Mouse (Mus musculus) liver, embryonic 12.5 days (tissue): ENCODE data around the gene 6430548M08Rik. TPM values are rescaled to one million over a fixed set of nuclear protein-coding genes. Genes with fewer than 3 reads are reported as not detected.

Experiments
- ATAC-seq: fragments of 200-750 bp; cut with Nextera tagmentation; 2 replicates; pipeline ENCODE4 v1.8.0; 2017; ENCODE audit warnings: moderate number of reproducible peaks, mild to moderate bottlenecking, moderate library complexity
- H3K27ac ChIP-seq: fragments of 300-500 bp; sonication (generic); 2 replicates; pipeline ENCODE4 v1.5.1; 2016; ENCODE audit warnings: mild to moderate bottlenecking
- H3K27me3 ChIP-seq: fragments of 300-500 bp; sonication (generic); replicated peaks from 2 replicates; pipeline ENCODE4 v1.6.1; 2016; ENCODE audit warnings: mild to moderate bottlenecking, moderate library complexity
- H3K36me3 ChIP-seq: fragments of 300-500 bp; sonication (generic); 2 replicates; pipeline ENCODE4 v1.6.1; 2016; ENCODE audit warnings: mild to moderate bottlenecking, moderate library complexity
- H3K4me1 ChIP-seq: fragments of 300-500 bp; sonication (generic); 2 replicates; pipeline ENCODE4 v1.6.1; 2016
- H3K4me2 ChIP-seq: fragments of 300-500 bp; sonication (generic); 2 replicates; pipeline ENCODE4 v1.6.1; 2016; ENCODE audit warnings: mild to moderate bottlenecking, moderate library complexity
- H3K4me3 ChIP-seq: fragments of 300-500 bp; sonication (generic); 2 replicates; pipeline ENCODE4 v1.5.1; 2016; ENCODE audit warnings: mild to moderate bottlenecking, moderate library complexity
- H3K9ac ChIP-seq: fragments of 300-500 bp; sonication (generic); 2 replicates; pipeline ENCODE4 v1.6.1; 2016; ENCODE audit warnings: mild to moderate bottlenecking, moderate library complexity
- H3K9me3 ChIP-seq: fragments of 300-500 bp; sonication (generic); replicated peaks from 2 replicates; pipeline ENCODE4 v1.6.1; 2016; ENCODE audit warnings: mild to moderate bottlenecking, moderate library complexity
- WGBS: fragments of 180-500 bp; shearing (Covaris S2); methylation state at CpG from one replicate; pipeline ENCODE4 v1.1.7; 2016; ENCODE audit not compliant: insufficient replicate concordance; 5-methylcytosine and 5-hydroxymethylcytosine counted together
- polyA plus RNA-seq: library from polyadenylated mRNA; unstranded; fragments of >200 nt; fragmentation: Nextera tagmentation; extraction: Ambion mirVana; gene quantifications from 2 replicates; pipeline ENCODE4 v1.2.1, GENCODE M21; 2016

The 6430548M08Rik gene
- polyA plus RNA-seq, 1 experiment from 2014 or later, result 1.8 TPM

DNA sequence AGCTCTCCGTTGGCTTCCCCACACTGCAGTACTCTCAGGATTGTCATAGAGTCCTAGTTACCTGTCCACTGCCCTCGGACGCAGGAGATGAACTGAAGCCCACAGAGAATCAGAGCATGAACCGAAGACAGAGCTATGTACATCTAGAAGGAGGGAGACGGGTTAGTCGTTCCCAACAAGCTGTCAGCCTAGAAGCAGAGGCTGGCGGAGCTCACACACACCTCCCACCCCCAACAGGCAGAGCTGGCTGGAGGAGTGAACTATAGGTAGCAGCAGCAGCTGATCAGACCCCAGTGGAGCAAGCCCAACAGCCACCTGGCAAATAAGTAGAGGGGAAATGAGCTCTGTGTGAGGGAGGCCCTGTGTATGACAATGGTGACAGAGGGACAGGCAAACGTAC, 29.2 kb upstream of the 6430548M08Rik start:
- H3K36me3 ChIP-seq, result peaks cover 81% of the 10 kb centered on the region
- H3K27me3 ChIP-seq, result no peaks in the 10 kb centered on the region
- no peak overlapping the region for H3K27ac ChIP-seq
- ATAC-seq, result no peak
- H3K9ac ChIP-seq, result no peak overlapping the region
- H3K9me3 ChIP-seq, result no peaks in the 10 kb centered on the region
- no peak overlapping the region for H3K4me2 ChIP-seq
- no peaks in the 10 kb centered on the region for H3K4me1 ChIP-seq
- WGBS, result 88% methylated on average over 8 of the region's 8 CpGs
- H3K4me3 ChIP-seq, result no peak overlapping the region

GRCm38 (mm10) chr8:120089511-120089910, 24.4 kb upstream of the 6430548M08Rik start:
- Histone ChIP-seq H3K27ac (no peak overlapping the region), H3K4me1 (0 out of 2 replicates have a peak, but pooled peaks cover 4% of the 10 kb centered on the region), H3K9me3 (no peaks in the 10 kb centered on the region), H3K36me3 (peaks cover 91% of the 10 kb centered on the region), H3K27me3 (no peaks in the 10 kb centered on the region), H3K4me2 (no peak overlapping the region), H3K9ac (no peak overlapping the region), H3K4me3 (no peak overlapping the region)
- no peak for ATAC-seq
- WGBS, result 76% methylated on average over 7 of the region's 7 CpGs

DNA sequence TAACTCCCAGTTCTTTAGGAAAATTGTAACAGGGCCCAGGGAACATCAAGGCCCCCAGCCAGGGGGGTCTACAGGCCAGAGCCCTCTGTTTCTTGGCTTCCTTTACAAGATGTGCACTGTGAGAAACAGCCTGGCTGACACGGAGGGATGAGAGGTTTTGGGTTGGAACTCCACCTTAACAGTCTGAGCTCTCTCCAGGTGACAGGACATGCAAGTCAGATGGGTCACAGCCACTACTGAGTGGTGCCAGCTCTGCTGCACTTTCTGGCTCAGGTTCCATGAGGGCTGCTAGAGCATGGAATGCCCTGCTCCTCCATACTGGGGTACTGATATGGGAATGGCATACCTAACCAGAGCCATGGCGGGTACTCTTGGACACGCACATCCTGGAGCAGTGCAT, 22.9 kb upstream of the 6430548M08Rik start:
- Histone ChIP-seq H3K27me3 (no peaks in the 10 kb centered on the region), H3K36me3 (peaks cover 89% of the 10 kb centered on the region), H3K4me2 (no peak overlapping the region), H3K27ac (no peak overlapping the region), H3K9me3 (no peaks in the 10 kb centered on the region), H3K4me3 (no peak overlapping the region), H3K9ac (no peak overlapping the region), H3K4me1 (0 out of 2 replicates have a peak, but pooled peaks cover 10% of the 10 kb centered on the region)
- WGBS, result 86% methylated on average over 3 of the region's 3 CpGs
- ATAC-seq, result 0 out of 2 replicates have a peak, but pooled peaks have one; percentile 5

- peaks cover 68% of the 10 kb centered on the region for H3K36me3 ChIP-seq
- no peak for ATAC-seq
- H3K9ac ChIP-seq, result no peak overlapping the region
- H3K9me3 ChIP-seq, result no peaks in the 10 kb centered on the region
- no peak overlapping the region for H3K27ac ChIP-seq
- H3K27me3 ChIP-seq, result no peaks in the 10 kb centered on the region
- WGBS, result 88% methylated on average over 3 of the region's 3 CpGs
- H3K4me3 ChIP-seq, result no peak overlapping the region
- peaks cover 23% of the 10 kb centered on the region; the same call in 1 of the 2 replicates for H3K4me1 ChIP-seq
- H3K4me2 ChIP-seq, result no peak overlapping the region
These were observed 20.8 kb upstream of the 6430548M08Rik start for GRCm38 (mm10) chr8:120093103-120093502.

GRCm38 (mm10) chr8:120094801-120095200, 19.2 kb upstream of the 6430548M08Rik start:
- no peak overlapping the region for H3K4me3 ChIP-seq
- WGBS, result 79% methylated on average over 10 of the region's 10 CpGs
- peaks cover 35% of the 10 kb centered on the region for H3K4me1 ChIP-seq
- peaks cover 59% of the 10 kb centered on the region for H3K36me3 ChIP-seq
- H3K27me3 ChIP-seq, result no peaks in the 10 kb centered on the region
- no peak overlapping the region for H3K9ac ChIP-seq
- H3K9me3 ChIP-seq, result no peaks in the 10 kb centered on the region
- no peak overlapping the region for H3K27ac ChIP-seq
- ATAC-seq, result no peak
- H3K4me2 ChIP-seq, result no peak overlapping the region

DNA sequence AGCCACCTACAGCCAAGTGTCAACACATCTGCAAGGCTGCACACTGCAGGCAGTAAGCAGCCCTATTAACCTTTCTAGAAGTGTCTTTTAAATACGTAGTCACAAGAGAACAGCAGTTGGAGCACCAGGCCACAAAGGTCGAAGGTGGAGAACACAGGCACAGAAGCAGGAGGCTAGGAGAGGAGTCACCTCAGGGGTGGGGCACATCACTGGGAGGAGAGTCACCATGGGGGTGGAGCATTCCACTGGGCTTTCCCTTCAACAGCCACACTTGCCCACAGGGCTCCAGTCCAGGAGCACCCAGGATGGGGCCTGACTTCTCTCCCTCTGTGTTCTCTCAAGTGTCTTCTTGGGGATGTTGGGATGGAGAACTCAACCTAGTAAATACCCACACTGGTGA, 17.5 kb upstream of the 6430548M08Rik start:
- no peak overlapping the region for H3K4me2 ChIP-seq
- H3K4me3 ChIP-seq, result no peak overlapping the region
- H3K9ac ChIP-seq, result no peak overlapping the region
- H3K27ac ChIP-seq, result no peak overlapping the region
- WGBS, result 62% methylated on average over 2 of the region's 2 CpGs
- peaks cover 44% of the 10 kb centered on the region for H3K4me1 ChIP-seq
- no peak for ATAC-seq
- H3K36me3 ChIP-seq, result peaks cover 42% of the 10 kb centered on the region
- H3K9me3 ChIP-seq, result no peaks in the 10 kb centered on the region
- no peaks in the 10 kb centered on the region for H3K27me3 ChIP-seq

- peak; percentile 5; the same call in 1 of the 2 replicates for ATAC-seq
- Histone ChIP-seq H3K9me3 (no peaks in the 10 kb centered on the region), H3K4me2 (peak overlapping the region; percentile 89), H3K27me3 (no peaks in the 10 kb centered on the region), H3K36me3 (peaks cover 13% of the 10 kb centered on the region; the same call in 1 of the 2 replicates), H3K4me3 (peak overlapping the region; percentile 83), H3K27ac (peak overlapping the region; percentile 72), H3K9ac (peak overlapping the region; percentile 84), H3K4me1 (peaks cover 61% of the 10 kb centered on the region)
- WGBS, result 4% methylated on average over 25 of the region's 25 CpGs
These were observed 13.4 kb upstream of the 6430548M08Rik start for GRCm38 (mm10) chr8:120100388-120101067.

- peak; percentile 80 for ATAC-seq
- Histone ChIP-seq H3K4me1 (peaks cover 59% of the 10 kb centered on the region), H3K9me3 (no peaks in the 10 kb centered on the region), H3K27ac (peak within 1 kb of the TSS; percentile 72), H3K36me3 (0 out of 2 replicates have a peak, but pooled peaks cover 8% of the 10 kb centered on the region), H3K27me3 (no peaks in the 10 kb centered on the region), H3K4me2 (peak within 1 kb of the TSS; percentile 89), H3K4me3 (peak within 1 kb of the TSS; percentile 83), H3K9ac (peak within 1 kb of the TSS; percentile 84)
- WGBS, result under 1% methylated on average over 86 of the region's 88 CpGs
These were observed 12.6 kb upstream of the 6430548M08Rik start, which contains the start of gene Zdhhc7 for GRCm38 (mm10) chr8:120101068-120101972. TSS of gene Zdhhc7 (minus strand) at chr8:120101482.

GRCm38 (mm10) chr8:120103916-120104315, 10.0 kb upstream of the 6430548M08Rik start:
- no peak overlapping the region for H3K4me3 ChIP-seq
- no peak for ATAC-seq
- peaks cover 50% of the 10 kb centered on the region for H3K4me1 ChIP-seq
- 0 out of 2 replicates have a peak, but pooled peaks cover 8% of the 10 kb centered on the region for H3K36me3 ChIP-seq
- H3K27me3 ChIP-seq, result no peaks in the 10 kb centered on the region
- no peaks in the 10 kb centered on the region for H3K9me3 ChIP-seq
- H3K27ac ChIP-seq, result no peak overlapping the region
- no peak overlapping the region for H3K4me2 ChIP-seq
- no peak overlapping the region for H3K9ac ChIP-seq
- 86% methylated on average over 9 of the region's 9 CpGs for WGBS

DNA sequence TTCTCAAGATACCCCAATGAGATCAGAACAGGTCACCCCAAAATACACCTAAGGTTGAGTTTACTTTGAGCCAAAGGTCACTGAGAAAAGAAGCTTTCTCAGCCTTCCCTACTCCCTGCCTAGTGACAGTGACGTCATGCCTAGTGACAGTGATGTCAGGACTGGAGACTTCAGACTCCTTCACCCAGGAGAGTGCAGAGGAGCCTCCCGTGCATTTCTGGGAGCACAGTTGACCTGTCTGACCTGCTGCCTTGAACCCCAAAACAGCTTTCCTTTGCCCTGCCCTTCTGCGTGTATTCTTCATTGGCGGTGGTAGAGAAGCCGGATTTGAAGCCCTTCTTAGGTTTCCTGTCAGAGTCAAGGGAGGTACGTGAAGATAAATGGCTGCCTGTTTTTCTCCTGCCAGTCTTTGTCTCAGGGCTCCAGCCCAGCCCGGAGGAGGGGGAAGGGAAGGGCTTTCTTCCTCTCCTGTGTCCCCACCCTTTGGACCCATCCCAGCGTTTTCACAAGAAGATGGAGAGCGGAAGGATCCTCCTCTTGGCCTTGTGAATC, 9.2 kb upstream of the 6430548M08Rik start:
- H3K27ac ChIP-seq, result no peak overlapping the region

DNA sequence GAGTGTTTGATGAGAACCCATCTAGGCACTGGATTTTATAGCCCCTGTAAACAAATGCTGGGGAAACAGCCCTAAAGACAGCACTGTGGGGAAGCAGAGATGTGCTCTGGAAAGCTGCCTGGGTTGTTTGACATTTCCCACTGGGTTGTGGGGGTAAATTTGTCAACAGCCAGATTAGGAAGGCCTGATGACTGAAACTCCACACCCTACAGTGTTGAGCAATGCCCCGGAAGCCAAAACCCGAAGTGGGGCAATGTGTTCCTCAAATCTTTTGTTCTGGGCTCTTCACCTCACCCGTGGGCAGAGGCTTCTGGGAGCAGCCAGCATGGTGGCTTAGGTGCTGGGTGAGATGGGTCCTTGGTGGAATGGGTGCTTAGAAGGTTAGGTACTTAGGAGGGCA, 4.8 kb upstream of the 6430548M08Rik start:
- ATAC-seq, result no peak
- Histone ChIP-seq H3K4me3 (no peak overlapping the region), H3K27ac (no peak overlapping the region), H3K9me3 (no peaks in the 10 kb centered on the region), H3K9ac (no peak overlapping the region), H3K27me3 (peaks cover 24% of the 10 kb centered on the region), H3K4me2 (no peak overlapping the region), H3K4me1 (peaks cover 31% of the 10 kb centered on the region), H3K36me3 (0 out of 2 replicates have a peak, but pooled peaks cover 3% of the 10 kb centered on the region)
- 13% methylated on average over 3 of the region's 3 CpGs for WGBS

More for the DNA sequence above, 9.2 kb upstream of the 6430548M08Rik start:
- Histone ChIP-seq H3K4me1 (peaks cover 42% of the 10 kb centered on the region), H3K9ac (no peak overlapping the region), H3K9me3 (no peaks in the 10 kb centered on the region), H3K4me3 (no peak overlapping the region), H3K27me3 (peaks cover 7% of the 10 kb centered on the region; the same call in 1 of the 2 replicates), H3K4me2 (no peak overlapping the region), H3K36me3 (0 out of 2 replicates have a peak, but pooled peaks cover 8% of the 10 kb centered on the region)
- 41% methylated on average over 9 of the region's 9 CpGs for WGBS
- no peak for ATAC-seq
